Mouse (Mus musculus) kidney, adult 9 months (tissue): ENCODE data around the gene Lnpk.

Experiments
- DNase-seq: peaks from one replicate; pipeline ENCODE4 v3.0.0; 2022

Lnpk gene

GRCm38 (mm10) chr2:74578843-74579489, at the start of gene Lnpk:
Lnpk (minus strand) TSS chr2:74579435.
- DNase-seq: peak; percentile 91

- DNase-seq: no peak
These were observed 41.1 kb upstream of the Lnpk start for GRCm38 (mm10) chr2:74620368-74620767.

DNA sequence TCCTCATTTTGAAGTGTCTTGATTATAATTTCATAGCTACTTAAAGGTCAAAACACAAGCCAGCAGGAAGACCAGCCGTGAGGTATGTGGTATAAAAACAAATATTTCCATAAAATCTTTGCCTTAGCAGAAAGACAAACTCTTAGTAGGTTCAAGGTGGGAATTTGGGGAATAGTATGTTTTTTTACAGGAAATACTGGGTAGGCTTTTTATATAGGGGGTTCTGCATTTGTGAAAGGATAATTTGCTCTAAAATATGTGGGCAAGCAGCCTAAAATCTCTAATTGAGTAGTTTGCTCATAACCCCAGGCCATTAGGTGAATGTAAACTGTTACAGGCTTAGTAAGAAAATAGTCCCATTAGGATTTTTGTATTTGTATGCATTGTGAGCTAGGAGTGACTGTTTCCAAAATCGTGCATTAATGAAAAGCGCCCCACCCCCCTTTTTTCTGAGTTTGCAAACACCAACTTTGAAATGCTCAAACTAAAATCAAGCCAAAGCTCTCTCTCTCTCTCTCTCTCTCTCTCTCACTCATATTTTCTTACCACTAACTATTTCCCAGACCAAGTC, 40.5 kb upstream of the Lnpk start:
- DNase-seq: no peak

DNA sequence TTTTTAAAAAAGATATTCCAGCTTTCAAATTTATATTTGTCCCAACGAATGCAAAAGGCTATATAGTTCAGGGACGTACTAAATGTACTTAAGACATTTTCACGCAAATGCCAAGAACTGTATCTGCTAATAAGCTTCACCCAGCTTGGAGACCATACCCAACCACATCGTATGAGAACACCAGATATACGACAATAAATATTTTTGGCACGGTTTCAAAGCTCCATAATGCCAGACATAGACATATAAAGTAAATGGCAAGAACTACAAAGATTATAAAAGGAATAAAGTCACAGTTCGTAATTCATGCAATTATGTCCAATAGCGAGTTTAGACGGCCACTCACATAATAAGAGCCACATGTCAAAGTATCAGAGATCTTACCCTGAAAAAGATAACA, 38.5 kb upstream of the Lnpk start:
- no peak for DNase-seq

DNA sequence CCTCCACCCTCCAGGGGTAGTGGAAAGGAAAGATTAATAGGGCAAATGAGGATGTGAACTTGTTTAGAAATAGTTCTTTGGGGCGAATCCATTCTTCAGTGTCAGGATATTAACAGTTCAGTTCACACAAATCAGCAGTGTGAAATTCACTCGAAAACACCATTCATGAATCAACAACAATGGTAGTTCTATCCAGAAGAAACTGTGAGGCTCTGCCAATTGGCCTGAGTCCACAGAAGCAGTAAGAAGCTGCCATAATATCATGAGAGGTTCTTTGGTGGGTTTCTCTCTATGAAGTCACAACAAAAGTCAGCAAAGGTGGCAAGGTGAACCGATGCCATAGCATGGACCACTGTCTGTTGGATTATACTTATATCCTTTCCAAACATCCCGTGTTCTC, 32.2 kb upstream of the Lnpk start:
- DNase-seq: no peak

GRCm38 (mm10) chr2:74609350-74609749, 30.1 kb upstream of the Lnpk start:
- DNase-seq: no peak

DNA sequence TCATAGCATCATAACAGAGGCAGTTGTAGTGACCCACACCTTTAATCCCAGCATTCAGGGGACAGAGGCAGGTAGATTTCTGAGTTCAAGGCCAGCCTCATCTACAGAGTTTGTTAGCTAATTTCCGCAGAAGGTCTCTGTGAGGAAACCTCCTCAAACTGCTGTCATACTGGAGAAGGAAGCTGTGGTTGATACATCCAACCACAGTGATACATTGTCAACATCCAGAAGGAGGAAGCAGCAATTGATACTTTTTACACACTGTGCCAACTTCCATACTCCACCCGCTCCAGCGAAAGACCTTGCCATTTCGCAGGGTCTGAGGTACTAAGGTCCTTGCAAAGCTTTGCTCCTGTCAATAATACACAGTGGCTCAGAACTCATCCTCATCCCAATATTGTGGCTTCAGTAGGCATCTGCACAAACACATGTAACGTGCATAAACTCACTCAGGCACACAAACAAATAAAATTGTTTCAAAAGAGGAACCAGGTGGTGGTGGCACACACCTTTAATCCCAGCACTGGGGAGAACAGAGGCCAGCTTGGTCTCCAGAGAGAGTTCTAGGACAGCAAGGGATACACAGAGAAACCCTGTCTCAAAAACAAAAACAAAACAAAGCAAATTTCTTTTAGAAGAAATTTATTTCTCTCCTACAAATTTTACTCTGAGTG, 27.0 kb upstream of the Lnpk start:
- DNase-seq: no peak

- DNase-seq: no peak
These were observed 24.8 kb upstream of the Lnpk start for GRCm38 (mm10) chr2:74604011-74604410.

- DNase-seq: no peak
These were observed 23.2 kb upstream of the Lnpk start for GRCm38 (mm10) chr2:74602483-74602882.

DNA sequence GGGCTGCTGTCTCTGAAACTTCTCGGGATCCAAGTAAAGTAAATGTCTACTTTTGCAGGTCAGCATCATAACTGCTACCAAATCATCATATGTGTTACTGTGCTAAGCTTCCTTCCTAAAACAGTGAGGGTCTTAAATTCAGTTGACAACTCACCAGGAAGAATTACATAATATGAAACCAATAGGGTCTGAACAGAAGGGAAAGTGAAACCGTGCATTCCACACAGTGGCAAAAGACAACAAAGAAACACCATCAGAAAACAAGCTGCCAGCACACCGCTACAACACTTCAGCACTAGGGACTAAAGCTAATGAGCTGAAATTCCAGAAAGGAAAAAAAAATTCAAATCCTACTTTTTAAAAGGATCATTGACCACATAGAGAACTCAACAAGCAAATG, 17.9 kb upstream of the Lnpk start:
- no peak for DNase-seq

- DNase-seq: no peak
These were observed 16.9 kb upstream of the Lnpk start for GRCm38 (mm10) chr2:74596094-74596493.

- DNase-seq: peak; percentile 22
These were observed 941 bp downstream of the Lnpk start for GRCm38 (mm10) chr2:74578146-74578842.

DNA sequence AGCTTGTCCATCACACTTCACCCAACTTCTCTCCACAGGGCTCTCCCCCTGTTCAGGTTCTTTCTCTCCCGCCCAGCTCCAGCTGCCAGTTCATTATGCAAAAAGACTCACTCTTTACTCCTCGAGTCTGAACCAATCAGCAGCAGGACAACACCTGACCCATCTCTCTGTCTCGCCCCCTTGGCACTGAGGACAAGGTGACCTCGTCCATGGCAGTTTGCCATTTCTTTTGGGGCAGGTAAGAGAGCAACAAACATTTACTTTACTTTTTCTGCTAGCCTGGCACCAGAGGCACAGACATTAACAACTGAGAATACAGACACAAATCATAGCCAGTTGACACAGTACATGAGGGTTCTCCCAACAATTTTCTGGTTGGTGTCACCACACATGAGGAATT, 8.8 kb downstream of the Lnpk start:
- no peak for DNase-seq

- no peak for DNase-seq
These were observed 19.4 kb downstream of the Lnpk start for GRCm38 (mm10) chr2:74559822-74560221.

DNA sequence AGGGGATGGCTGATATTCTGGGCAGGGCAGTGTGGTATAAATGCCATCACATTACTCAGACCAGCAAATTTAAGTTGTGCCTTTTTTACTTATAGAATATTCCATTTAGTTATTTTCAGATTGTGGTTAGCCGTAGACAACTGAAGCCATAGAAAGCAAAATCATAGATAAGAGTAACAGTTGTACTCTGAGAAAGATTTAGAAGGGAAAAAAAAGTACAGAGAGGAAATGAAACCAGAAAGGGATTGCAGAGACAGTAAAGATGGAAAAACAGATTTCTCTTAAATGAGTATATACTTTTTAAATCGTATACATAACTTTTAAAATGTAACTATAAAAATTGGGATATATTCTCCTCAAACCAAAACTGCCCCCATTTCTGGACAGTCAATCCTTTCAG, 20.1 kb downstream of the Lnpk start:
- no peak for DNase-seq

DNA sequence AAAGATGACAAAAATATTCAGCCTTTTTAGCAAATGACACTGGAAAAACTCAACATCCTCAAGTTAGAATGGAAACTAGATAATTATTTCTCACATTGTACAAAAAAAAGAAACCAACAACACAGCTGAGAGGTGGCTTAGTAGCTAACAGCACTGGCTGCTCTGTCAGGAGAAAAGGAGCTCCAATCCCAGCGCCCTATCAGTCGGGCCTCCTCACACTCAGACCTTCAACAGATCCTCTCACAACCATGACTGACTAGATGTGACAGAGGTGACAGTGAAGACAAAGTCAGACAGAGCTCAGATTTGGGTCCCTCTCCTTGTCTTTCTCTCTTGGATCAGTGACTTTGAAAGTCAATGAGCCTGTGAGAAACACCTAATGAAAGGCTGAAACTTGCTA, 21.8 kb downstream of the Lnpk start:
- DNase-seq: no peak

GRCm38 (mm10) chr2:74551929-74552328, 27.3 kb downstream of the Lnpk start:
- DNase-seq: no peak

- DNase-seq: no peak
These were observed 30.9 kb downstream of the Lnpk start for GRCm38 (mm10) chr2:74548306-74548705.

GRCm38 (mm10) chr2:74508302-74508701, 70.9 kb downstream of the Lnpk start:
- no peak for DNase-seq

- DNase-seq: no peak
These were observed 72.8 kb downstream of the Lnpk start for GRCm38 (mm10) chr2:74506439-74506838.

DNA sequence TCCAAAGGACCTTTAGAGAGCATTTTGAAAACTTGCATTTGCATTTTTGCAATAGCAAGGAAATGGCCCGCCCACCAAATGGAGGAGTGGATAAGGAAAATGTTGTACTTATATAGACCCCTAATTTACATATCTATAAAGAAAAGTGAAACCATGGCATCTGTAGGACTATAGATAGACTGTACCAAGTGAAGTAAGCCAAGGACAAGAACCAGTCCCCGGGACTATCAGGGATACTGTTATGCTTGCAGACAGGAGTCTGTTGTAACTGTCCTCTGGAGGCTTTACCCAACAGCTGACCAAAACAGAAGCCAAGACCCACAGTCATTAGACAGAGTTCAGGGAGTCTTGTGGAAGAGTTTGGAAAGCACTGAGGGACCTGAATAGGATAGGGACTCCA, 78.9 kb downstream of the Lnpk start:
- no peak for DNase-seq

DNA sequence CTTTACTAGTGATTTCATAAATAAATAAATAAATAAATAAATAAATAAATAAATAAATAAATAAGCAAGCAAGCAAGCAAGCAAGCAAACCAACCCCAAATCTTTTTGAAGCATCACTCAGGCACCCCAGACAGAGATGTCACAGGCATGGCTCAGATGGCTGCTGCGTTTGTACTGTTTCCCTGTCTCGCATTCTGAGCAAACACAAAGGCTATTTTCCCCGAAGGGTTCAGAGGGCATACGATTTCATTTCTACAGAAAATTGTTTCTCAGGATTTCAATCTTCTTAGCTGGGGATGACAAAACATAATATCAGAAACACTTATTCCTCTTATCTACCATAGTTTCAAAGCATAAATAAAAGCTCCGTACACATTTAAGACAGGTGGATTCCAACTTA, 81.4 kb downstream of the Lnpk start:
- DNase-seq: no peak

GRCm38 (mm10) chr2:74491426-74491825, 87.8 kb downstream of the Lnpk start:
- no peak for DNase-seq

DNA sequence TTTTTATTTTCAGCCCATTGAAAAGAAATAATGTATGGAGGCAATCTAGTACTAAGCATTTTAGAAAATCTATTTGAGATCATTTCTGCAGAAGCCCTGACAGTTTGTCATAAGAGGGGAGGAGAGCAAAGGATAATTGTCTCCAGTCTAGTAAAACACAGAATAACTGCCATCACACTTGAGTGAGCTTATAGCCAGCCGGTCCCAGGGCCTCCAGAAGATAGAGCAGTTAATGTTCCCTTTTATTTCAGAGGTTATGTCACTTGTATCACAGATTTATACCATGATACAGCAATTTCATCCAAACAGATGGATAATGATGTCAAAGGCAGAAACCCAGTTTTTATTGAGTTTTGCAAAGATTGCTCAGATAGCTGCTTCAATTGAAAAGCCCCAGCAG, 89.0 kb downstream of the Lnpk start:
- no peak for DNase-seq
